ENCODE assay signal across 18 mouse cellular contexts in genomic region chr13:93853767-93854166, GRCm38 (mm10).
"Had no signal": no experiment of that assay in that cellular context is flagged by ENCODE, and none has a peak within 500 bp of the region (broad histone marks: within the 10 kb centered on the region; RNA-seq: fewer than 3 reads in every experiment).

No protein-coding gene starts in this region.

- H3K4me1 ChIP-seq: neural tube, embryonic 15.5 days had no signal

- H3K27me3 ChIP-seq: midbrain, embryonic 12.5 days; neural tube, embryonic 13.5 days; neural tube, embryonic 15.5 days had no signal

- H3K9ac ChIP-seq: lung, embryonic 14.5 days; midbrain, embryonic 12.5 days; neural tube, embryonic 13.5 days; neural tube, embryonic 15.5 days had no signal

- H3K4me3 ChIP-seq: midbrain, embryonic 10.5 days; midbrain, embryonic 12.5 days; myocyte; neural tube, embryonic 13.5 days; neural tube, embryonic 15.5 days had no signal

- H3K27ac ChIP-seq: midbrain, embryonic 10.5 days; midbrain, embryonic 12.5 days; neural tube, embryonic 13.5 days; neural tube, embryonic 15.5 days had no signal

- H3K4me2 ChIP-seq: lung, embryonic 14.5 days; midbrain, embryonic 12.5 days; neural tube, embryonic 13.5 days; neural tube, embryonic 15.5 days had no signal

- H3K9me3 ChIP-seq: midbrain, embryonic 10.5 days; midbrain, embryonic 12.5 days; neural tube, embryonic 13.5 days; neural tube, embryonic 15.5 days had no signal

- DNase-seq: lung, embryonic 14.5 days; lung, postnatal 10 days; lung, postnatal 4 days; midbrain, embryonic 14.5 days; retina, postnatal 1 day; right cerebral cortex, adult 18-20 months; right cerebral cortex, postnatal 25 days; right cerebral cortex, postnatal 4 days; spleen, adult 18-20 months; thymus, adult 18-20 months; thymus, postnatal 14 days; thymus, postnatal 36 days had no signal

- H3K36me3 ChIP-seq: midbrain, embryonic 10.5 days; midbrain, embryonic 12.5 days; neural tube, embryonic 13.5 days; neural tube, embryonic 15.5 days had no signal

- ATAC-seq: midbrain, embryonic 16.5 days had no signal
